ENCODE assay signal across 17 mouse cellular contexts in genomic region chr5:123347985-123348384, GRCm38 (mm10). TPM values are rescaled to one million over a fixed set of nuclear protein-coding genes. Genes with fewer than 3 reads are reported as not detected.
DNase-seq lines count a peak whose midpoint lies in the region; ATAC-seq lines count a peak whose summit lies in the region.
"Had no signal": no experiment of that assay in that cellular context is flagged by ENCODE, and none has a peak within 500 bp of the region (broad histone marks: within the 10 kb centered on the region; RNA-seq: fewer than 3 reads in every experiment).

No protein-coding gene starts in this region.

- no peak for DNase-seq in forebrain, embryonic 10.5 days (ENCODE audit: extremely low spot score, low spot score)
- DNase-seq in kidney, adult 18-20 months: peak; percentile 3
- DNase-seq in kidney, postnatal 10 days: no peak
- DNase-seq in midbrain, embryonic 10.5 days (ENCODE audit: low spot score): no peak
- no peak for DNase-seq in midbrain, embryonic 14.5 days
- DNase-seq in kidney, postnatal 14 days: peak; percentile 39
- DNase-seq in cerebellum, postnatal 14 days: no peak
- DNase-seq: adrenal gland, adult 2 months; cerebellum, adult 2 months; heart, postnatal 36 days; layer of hippocampus, postnatal 36 days; thymus, postnatal 14 days had no signal

- H3K4me2 ChIP-seq in forebrain, embryonic 16.5 days (ENCODE audit: low read length): no peak overlapping the region
- no peak overlapping the region for H3K4me2 ChIP-seq in midbrain, embryonic 14.5 days (ENCODE audit: low read length)
- H3K4me2 ChIP-seq: heart, embryonic 13.5 days; limb, embryonic 13.5 days had no signal

- H3K27ac ChIP-seq in forebrain, embryonic 10.5 days: no peak overlapping the region
- no peak overlapping the region for H3K27ac ChIP-seq in forebrain, embryonic 16.5 days (ENCODE audit: low read length)
- peak overlapping the region; percentile 98 for H3K27ac ChIP-seq in midbrain, embryonic 10.5 days (replicated peaks)
- no peak overlapping the region for H3K27ac ChIP-seq in midbrain, embryonic 14.5 days (replicated peaks; ENCODE audit: low read depth, low read length)
- H3K27ac ChIP-seq: heart, embryonic 13.5 days; limb, embryonic 13.5 days; liver, embryonic 14.5 days had no signal

- peak overlapping the region; percentile 4; the same call in 1 of the 2 replicates for H3K4me3 ChIP-seq in forebrain, embryonic 10.5 days
- H3K4me3 ChIP-seq in forebrain, embryonic 16.5 days (replicated peaks; ENCODE audit: low read length): no peak overlapping the region
- H3K4me3 ChIP-seq in midbrain, embryonic 10.5 days: peak overlapping the region; percentile 84; the same call in 1 of the 2 replicates
- H3K4me3 ChIP-seq in midbrain, embryonic 14.5 days (replicated peaks; ENCODE audit: low read depth, low read length): no peak overlapping the region
- H3K4me3 ChIP-seq: heart, embryonic 13.5 days; limb, embryonic 13.5 days had no signal

- no peaks in the 10 kb centered on the region for H3K27me3 ChIP-seq in forebrain, embryonic 10.5 days (ENCODE audit: poor library complexity, severe bottlenecking)
- H3K27me3 ChIP-seq in forebrain, embryonic 16.5 days (replicated peaks; ENCODE audit: control insufficient read depth, insufficient read depth, low read length): no peaks in the 10 kb centered on the region
- H3K27me3 ChIP-seq in midbrain, embryonic 10.5 days (ENCODE audit: low read depth, poor library complexity, severe bottlenecking): no peaks in the 10 kb centered on the region
- no peaks in the 10 kb centered on the region for H3K27me3 ChIP-seq in midbrain, embryonic 14.5 days (ENCODE audit: control insufficient read depth, insufficient read depth, low read length)
- H3K27me3 ChIP-seq: heart, embryonic 13.5 days; limb, embryonic 13.5 days had no signal

- peaks cover 55% of the 10 kb centered on the region for H3K4me1 ChIP-seq in forebrain, embryonic 10.5 days
- peaks cover 49% of the 10 kb centered on the region for H3K4me1 ChIP-seq in forebrain, embryonic 16.5 days (replicated peaks; ENCODE audit: control insufficient read depth, insufficient read depth, low read length)
- H3K4me1 ChIP-seq in midbrain, embryonic 10.5 days: peaks cover 57% of the 10 kb centered on the region
- peaks cover 28% of the 10 kb centered on the region for H3K4me1 ChIP-seq in midbrain, embryonic 14.5 days (ENCODE audit: control insufficient read depth, insufficient read depth, low read length)

- ATAC-seq in forebrain, embryonic 16.5 days: no peak
- no peak for ATAC-seq in midbrain, embryonic 14.5 days (ENCODE audit: low FRiP score, low TSS enrichment)
- ATAC-seq: inflammation-experienced regulatory T-cells, adult 6 months had no signal

- 86% methylated on average over 2 of the region's 2 CpGs for WGBS in forebrain, embryonic 10.5 days
- 80% methylated on average over 2 of the region's 2 CpGs for WGBS in forebrain, embryonic 16.5 days
- 81% methylated on average over 2 of the region's 2 CpGs for WGBS in midbrain, embryonic 10.5 days
- WGBS in midbrain, embryonic 14.5 days: 80% methylated on average over 2 of the region's 2 CpGs

- peaks cover 59% of the 10 kb centered on the region for H3K36me3 ChIP-seq in forebrain, embryonic 10.5 days (replicated peaks)
- H3K36me3 ChIP-seq in forebrain, embryonic 16.5 days (ENCODE audit: control insufficient read depth, insufficient read depth): no peaks in the 10 kb centered on the region
- peaks cover 57% of the 10 kb centered on the region for H3K36me3 ChIP-seq in midbrain, embryonic 10.5 days
- H3K36me3 ChIP-seq in midbrain, embryonic 14.5 days (ENCODE audit: control insufficient read depth, insufficient read depth, low read length): peaks cover 13% of the 10 kb centered on the region; the same call in 1 of the 2 replicates

- H3K9ac ChIP-seq in forebrain, embryonic 16.5 days (replicated peaks; ENCODE audit: low read depth, low read length): no peak overlapping the region
- no peak overlapping the region for H3K9ac ChIP-seq in midbrain, embryonic 14.5 days (replicated peaks; ENCODE audit: low read length)
- H3K9ac ChIP-seq: limb, embryonic 13.5 days; liver, embryonic 14.5 days had no signal

- H3K9me3 ChIP-seq in forebrain, embryonic 10.5 days: no peaks in the 10 kb centered on the region
- no peaks in the 10 kb centered on the region for H3K9me3 ChIP-seq in forebrain, embryonic 16.5 days (ENCODE audit: control insufficient read depth, low read length)
- no peaks in the 10 kb centered on the region for H3K9me3 ChIP-seq in midbrain, embryonic 10.5 days (replicated peaks)
- H3K9me3 ChIP-seq in midbrain, embryonic 14.5 days (ENCODE audit: control insufficient read depth, low read length): no peaks in the 10 kb centered on the region
- H3K9me3 ChIP-seq: heart, embryonic 13.5 days; limb, embryonic 13.5 days had no signal

RNA-seq across cellular contexts. Expression of gene Bcl7a, which starts 4.4 kb away (rescaled TPM):
- polyA plus RNA-seq in forebrain, embryonic 10.5 days (2016; fragmentation: Nextera tagmentation; extraction: Ambion mirVana): 38.4 and 41.8 TPM in 2 replicates
- polyA plus RNA-seq in forebrain, embryonic 16.5 days (2015; fragmentation: Nextera tagmentation; extraction: Ambion mirVana): 81.9 and 84.3 TPM in 2 replicates
- 35.3 and 44.6 TPM in 2 replicates for polyA plus RNA-seq in midbrain, embryonic 10.5 days (2016; fragmentation: Nextera tagmentation; extraction: Ambion mirVana)
- polyA plus RNA-seq in midbrain, embryonic 14.5 days (2014; fragmentation: Nextera tagmentation; extraction: Ambion mirVana): 42.4 and 44.0 TPM in 2 replicates

RNA-seq across cellular contexts. Expression of gene Mlxip, which starts 46.6 kb away (rescaled TPM):
- polyA plus RNA-seq in forebrain, embryonic 10.5 days (2016; fragmentation: Nextera tagmentation; extraction: Ambion mirVana): 16.7 and 17.9 TPM in 2 replicates
- polyA plus RNA-seq in forebrain, embryonic 16.5 days (2015; fragmentation: Nextera tagmentation; extraction: Ambion mirVana): 18.0 and 18.1 TPM in 2 replicates
- polyA plus RNA-seq in midbrain, embryonic 10.5 days (2016; fragmentation: Nextera tagmentation; extraction: Ambion mirVana): 16.0 and 16.7 TPM in 2 replicates
- polyA plus RNA-seq in midbrain, embryonic 14.5 days (2014; fragmentation: Nextera tagmentation; extraction: Ambion mirVana): 18.7 and 23.0 TPM in 2 replicates

Comparison
In these comparisons a context has a peak if more than half of its experiments do, and no peak if none do; other contexts are left out.
1. DNase-seq: peak in kidney, adult 18-20 months (single experiment) and kidney, postnatal 14 days (single experiment); none in forebrain, embryonic 10.5 days (single experiment), kidney, postnatal 10 days (single experiment), midbrain, embryonic 10.5 days (single experiment), midbrain, embryonic 14.5 days (single experiment) and cerebellum, postnatal 14 days (0 of 2).
2. H3K4me3 ChIP-seq: peak in forebrain, embryonic 10.5 days (single experiment) and midbrain, embryonic 10.5 days (single experiment); none in forebrain, embryonic 16.5 days (single experiment) and midbrain, embryonic 14.5 days (single experiment).